Mouse (Mus musculus) CH12.LX (cell line): ENCODE results near the gene Hoxd4. TPM values are rescaled to one million over a fixed set of nuclear protein-coding genes. Genes with fewer than 3 reads are reported as not detected.

ENCODE experiments used
- DNase-seq: peaks from one replicate; pipeline ENCODE4 v3.0.0-alpha.2; 2013; ENCODE audit errors: extremely low read depth
- H3K27ac ChIP-seq: 2 replicates; pipeline ENCODE4 v1.5.1; 2012; ENCODE audit warnings: low read depth, mild to moderate bottlenecking, control low read depth, moderate library complexity; ENCODE audit not compliant: insufficient read depth
- H3K27me3 ChIP-seq: replicated peaks from 2 replicates; pipeline ENCODE3; 2012; ENCODE audit warnings: inconsistent platforms
- H3K36me3 ChIP-seq, 2 experiments: replicated peaks in 1 of 2; 2 replicates each; pipeline versions ENCODE3 to v1.6.1; 2012; ENCODE audit warnings: inconsistent platforms in 1 of 2, low read length in 1 of 2, mild to moderate bottlenecking in 1 of 2, mixed read lengths in 1 of 2, moderate library complexity in 1 of 2; ENCODE audit not compliant: control insufficient read depth in 1 of 2, insufficient read depth in 1 of 2
- H3K4me1 ChIP-seq, 2 experiments: 2 replicates each; pipeline ENCODE4 v1.6.1; 2012; ENCODE audit warnings: inconsistent platforms in 1 of 2, moderate library complexity in 1 of 2; ENCODE audit not compliant: insufficient read depth in 2 of 2, control insufficient read depth in 1 of 2
- H3K4me2 ChIP-seq: 2 replicates; pipeline ENCODE4 v1.6.1; 2012; ENCODE audit warnings: low read depth, mild to moderate bottlenecking, control low read depth; ENCODE audit not compliant: poor library complexity, insufficient read depth, severe bottlenecking
- H3K4me3 ChIP-seq, 3 experiments: fragments of 150-350 bp in 1 of 3; sonication (generic) in 1 of 3; replicated peaks in 1 of 3; 2 replicates each; pipeline versions ENCODE3 to v1.5.1; 2011 to 2012; ENCODE audit warnings: low read depth in 2 of 3, low read length in 2 of 3, mild to moderate bottlenecking in 2 of 3, moderate library complexity in 2 of 3, control low read depth in 1 of 3, improper control_type of control experiment in 1 of 3, inconsistent platforms in 1 of 3, mixed read lengths in 1 of 3; ENCODE audit not compliant: poor library complexity in 1 of 3
- H3K79me2 ChIP-seq: replicated peaks from 2 replicates; pipeline ENCODE4 v1.6.1; 2012; ENCODE audit warnings: mild to moderate bottlenecking, moderate library complexity; ENCODE audit not compliant: control insufficient read depth, poor library complexity, insufficient read depth, severe bottlenecking; ENCODE audit errors: extremely low read depth
- H3K9ac ChIP-seq: 2 replicates; pipeline ENCODE4 v1.6.1; 2012; ENCODE audit warnings: low read depth, mild to moderate bottlenecking, control low read depth, moderate library complexity; ENCODE audit not compliant: insufficient read depth
- H3K9me3 ChIP-seq: replicated peaks from 2 replicates; pipeline ENCODE3; 2012; ENCODE audit warnings: low read length, inconsistent platforms, mixed read lengths
- CHD1 ChIP-seq: IDR thresholded peaks from 2 replicates; pipeline ENCODE4 v1.6.1; 2012; ENCODE audit warnings: low read depth, low read length, improper control_type of control experiment, inconsistent platforms
- CHD2 ChIP-seq: IDR thresholded peaks from 2 replicates; pipeline ENCODE4 v1.6.1; 2011; ENCODE audit warnings: low read length, improper control_type of control experiment
- CTCF ChIP-seq, 2 experiments: IDR thresholded peaks in 1 of 2; conservative IDR thresholded peaks in 1 of 2; 2 replicates each; pipeline ENCODE4 v1.5.1; 2011 to 2012; ENCODE audit warnings: low read depth in 2 of 2, low read length in 2 of 2, improper control_type of control experiment in 1 of 2, inconsistent platforms in 1 of 2, mild to moderate bottlenecking in 1 of 2, moderate library complexity in 1 of 2
- E2F4 ChIP-seq: IDR thresholded peaks from 2 replicates; pipeline ENCODE4 v1.6.1; 2011; ENCODE audit warnings: low read depth, low read length, improper control_type of control experiment; ENCODE audit not compliant: insufficient replicate concordance
- ELF1 ChIP-seq: IDR thresholded peaks from 2 replicates; pipeline ENCODE4 v1.6.1; 2014; ENCODE audit warnings: low read depth, mild to moderate bottlenecking, inconsistent platforms, low read length, improper control_type of control experiment
- EP300 ChIP-seq: IDR thresholded peaks from 2 replicates; pipeline ENCODE4 v1.6.1; 2011; ENCODE audit warnings: low read length, improper control_type of control experiment
- HCFC1 ChIP-seq: IDR thresholded peaks from 2 replicates; pipeline ENCODE4 v1.6.1; 2012; ENCODE audit warnings: low read depth, mild to moderate bottlenecking, inconsistent platforms, low read length, improper control_type of control experiment
- JUN ChIP-seq: IDR thresholded peaks from 2 replicates; pipeline ENCODE4 v1.6.1; 2011; ENCODE audit warnings: low read depth, mild to moderate bottlenecking, low read length, improper control_type of control experiment, moderate library complexity; ENCODE audit not compliant: insufficient read depth
- JUND ChIP-seq: conservative IDR thresholded peaks from 2 replicates; pipeline ENCODE4 v1.6.1; 2011; ENCODE audit warnings: low read depth, low read length, improper control_type of control experiment
- KAT2A ChIP-seq: IDR thresholded peaks from 2 replicates; pipeline ENCODE4 v1.6.1; 2012; ENCODE audit warnings: low read length, improper control_type of control experiment, inconsistent platforms; ENCODE audit not compliant: insufficient replicate concordance
- MAZ ChIP-seq: IDR thresholded peaks from 2 replicates; pipeline ENCODE4 v1.6.1; 2012; ENCODE audit warnings: low read depth, mild to moderate bottlenecking, inconsistent platforms, low read length, improper control_type of control experiment, moderate library complexity
- MYC ChIP-seq: IDR thresholded peaks from 2 replicates; pipeline ENCODE4 v1.6.1; 2011; ENCODE audit warnings: low read depth, mild to moderate bottlenecking, improper control_type of control experiment, low read length
- POLR2A ChIP-seq: IDR thresholded peaks from 2 replicates; pipeline ENCODE4 v1.6.1; 2011; ENCODE audit warnings: low read depth, mild to moderate bottlenecking, improper control_type of control experiment, low read length
- POLR2AphosphoS2 ChIP-seq: IDR thresholded peaks from 2 replicates; pipeline ENCODE4 v1.6.1; 2011; ENCODE audit warnings: low read depth, low read length, improper control_type of control experiment
- SIN3A ChIP-seq: IDR thresholded peaks from 2 replicates; pipeline ENCODE4 v1.6.1; 2012; ENCODE audit warnings: low read length, improper control_type of control experiment, inconsistent platforms
- TCF12 ChIP-seq: IDR thresholded peaks from 2 replicates; pipeline ENCODE4 v1.6.1; 2014; ENCODE audit warnings: low read depth, mild to moderate bottlenecking, inconsistent platforms, low read length, improper control_type of control experiment
- USF1 ChIP-seq: IDR thresholded peaks from 2 replicates; pipeline ENCODE4 v1.6.1; 2014; ENCODE audit warnings: low read depth, mild to moderate bottlenecking, inconsistent platforms, low read length, improper control_type of control experiment
- USF2 ChIP-seq: conservative IDR thresholded peaks from 2 replicates; pipeline ENCODE4 v1.6.1; 2011; ENCODE audit warnings: low read depth, low read length, improper control_type of control experiment
- ZC3H11A ChIP-seq: IDR thresholded peaks from 2 replicates; pipeline ENCODE4 v1.6.1; 2012; ENCODE audit warnings: low read depth, mild to moderate bottlenecking, inconsistent platforms, low read length, improper control_type of control experiment
- ZNF384 ChIP-seq: IDR thresholded peaks from 2 replicates; pipeline ENCODE4 v1.6.1; 2012; ENCODE audit warnings: low read depth, low read length, improper control_type of control experiment, inconsistent platforms
- dilution Hi-C: fragments of 300-500 bp; cut with MboI; formaldehyde crosslinking; loops from 2 replicates; pipeline ENCODE4 v1.14.3; 2020; ENCODE audit warnings: low sequenced_read_pairs; ENCODE audit not compliant: extremely low pct_unique_long_range_greater_than_20kb, extremely low pct_ligation_motif_present
- in situ Hi-C: fragments of 300-500 bp; cut with MboI; formaldehyde crosslinking; loops from 3 replicates; pipeline ENCODE4 v1.14.3; 2019; ENCODE audit warnings: low sequenced_read_pairs, low pct_ligation_motif_present, low pct_unique_long_range_greater_than_20kb, mixed read lengths
- polyA plus RNA-seq: library from polyadenylated mRNA; unstranded; fragments of >175 nt; gene quantifications from 2 replicates; pipeline ENCODE4 v1.2.1, GENCODE M21; 2012; ENCODE audit warnings: low read depth; ENCODE audit not compliant: insufficient read length
- total RNA-seq, 2 experiments: library from RNA; depleted of rRNA; stranded (reverse); fragments of 300-350 nt in 1 of 2; fragments of >200 nt in 1 of 2; gene quantifications; 2 replicates each; pipeline ENCODE4 v1.2.3; 2012 to 2014

Gene Hoxd4
- total and polyA plus RNA-seq, 3 experiments, result 6.0 to 9.8 (median 6.3) TPM

GRCm38 (mm10) chr2:74669230-74669578, 42.5 kb upstream of the Hoxd4 start:
- H3K27ac ChIP-seq, result no peak overlapping the region
- H3K9ac ChIP-seq, result no peak overlapping the region
- H3K79me2 ChIP-seq, result no peaks in the 10 kb centered on the region
- no peak overlapping the region for H3K4me3 ChIP-seq
- no peak for TF ChIP-seq SIN3A
- no peak for TF ChIP-seq JUND
- TF ChIP-seq ZC3H11A, result no peak
- no peak for TF ChIP-seq HCFC1
- TF ChIP-seq E2F4, result no peak
- no peaks in the 10 kb centered on the region for H3K27me3 ChIP-seq
- no peak for DNase-seq
- no peaks in the 10 kb centered on the region for H3K36me3 ChIP-seq
- no peak overlapping the region for H3K4me2 ChIP-seq
- H3K4me1 ChIP-seq, result 0 out of 4 replicates have a peak, but pooled peaks cover 0 to 5% of the 10 kb centered on the region in 2 experiments
- in situ Hi-C loops (loop anchor here (10.0 to 25.0 kb wide), 3 partner anchors 374 to 1082 kb away; partner anchors contain the start of gene Chrna1), dilution Hi-C loops (no loop called here)
- peaks cover 11% of the 10 kb centered on the region for H3K9me3 ChIP-seq

DNA sequence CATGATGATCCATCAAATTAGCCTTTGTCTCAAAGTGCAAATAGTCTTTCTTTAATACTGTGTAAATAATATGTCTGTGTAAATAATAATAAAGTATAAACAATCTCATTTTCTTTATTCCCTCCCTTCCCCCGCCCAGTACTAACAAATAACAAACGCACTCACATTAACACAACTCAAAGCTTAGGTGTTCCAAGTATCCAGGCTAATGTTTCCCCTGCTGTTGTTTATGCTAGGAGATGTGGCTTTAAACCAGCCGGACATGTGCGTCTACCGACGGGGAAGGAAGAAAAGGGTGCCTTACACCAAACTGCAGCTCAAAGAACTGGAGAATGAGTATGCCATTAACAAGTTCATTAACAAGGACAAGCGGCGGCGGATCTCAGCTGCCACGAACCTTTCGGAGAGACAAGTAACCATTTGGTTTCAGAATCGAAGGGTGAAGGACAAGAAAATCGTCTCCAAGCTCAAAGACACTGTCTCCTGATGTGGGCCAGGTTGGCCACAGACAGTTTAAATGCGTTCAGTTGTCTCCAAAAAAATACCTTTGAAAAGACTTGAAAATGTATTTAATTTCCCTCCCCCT, 42.0 kb upstream of the Hoxd4 start:
- Histone ChIP-seq H3K9ac (no peak overlapping the region), H3K4me3 (no peak overlapping the region)
- TF ChIP-seq USF2 (no peak), ZNF384 (no peak), EP300 (no peak), JUN (no peak), USF1 (no peak), SIN3A (no peak), E2F4 (no peak), MYC (no peak), TCF12 (no peak), POLR2A (no peak), CHD2 (no peak), POLR2AphosphoS2 (no peak), CHD1 (no peak), JUND (no peak), ELF1 (no peak), CTCF (conservative IDR thresholded peaks at IDR 0.05 in 1 of 2, IDR thresholded peaks at IDR 0.05 in 1 of 2; ENCODE audit: low read depth in 2 of 2, low read length in 2 of 2) (no peak), MAZ (no peak), KAT2A (no peak), HCFC1 (no peak)
- TF ChIP-seq, all 38 proteins: peak for 0
- Histone ChIP-seq H3K4me1 (0 out of 4 replicates have a peak, but pooled peaks cover 0 to 5% of the 10 kb centered on the region in 2 experiments), H3K27me3 (no peaks in the 10 kb centered on the region), H3K27ac (no peak overlapping the region), H3K79me2 (no peaks in the 10 kb centered on the region), H3K36me3 (no peaks in the 10 kb centered on the region), H3K9me3 (peaks cover 11% of the 10 kb centered on the region), H3K4me2 (no peak overlapping the region)
- no peak for DNase-seq
- dilution Hi-C loops (no loop called here), in situ Hi-C loops (loop anchor here (10.0 to 25.0 kb wide), 3 partner anchors 375 to 1082 kb away; partner anchors contain the start of gene Chrna1)
